Mouse (Mus musculus): ENCODE measurements at regions not wholly inside any gene's neighbourhood (a gene's known extent, or its start where the extent isn't known, plus 50 kb on each side); places are given as distances from the start of the nearest gene placed in this dataset.
"Not testable (repeated sequence)": the region's sequence is repeated elsewhere in the genome, so short reads cannot be mapped to it uniquely, and the experiment has no call there.

DNA sequence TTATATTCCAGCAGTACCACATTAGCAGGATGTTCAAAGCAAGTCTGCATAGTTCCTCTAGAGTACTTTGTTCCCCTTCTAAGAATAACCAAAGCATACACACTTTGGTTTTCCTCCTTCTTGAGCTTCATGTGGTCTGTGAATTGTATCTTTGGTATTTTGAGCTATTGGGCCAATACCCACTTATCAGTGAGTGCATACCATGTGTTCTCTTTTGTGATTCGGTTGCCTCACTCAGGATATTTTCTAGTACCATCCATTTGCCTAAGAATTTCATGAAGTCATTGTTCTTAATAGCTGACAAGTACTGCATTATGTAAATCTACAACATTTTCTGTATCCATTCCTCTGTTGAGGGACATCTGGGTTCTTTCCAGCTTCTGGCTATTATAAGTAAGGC is 535.3 kb upstream of the N6amt1 start:
- H3K27ac ChIP-seq (ENCODE audit: low read length); ATAC-seq; H3K4me3 ChIP-seq (ENCODE audit: low read length); H3K4me1 ChIP-seq (ENCODE audit: control insufficient read depth, insufficient read depth, low read length); H3K9me3 ChIP-seq (ENCODE audit: control insufficient read depth, low read length); H3K4me2 ChIP-seq (ENCODE audit: low read depth, low read length); H3K36me3 ChIP-seq (ENCODE audit: control insufficient read depth, insufficient read depth, low read length); H3K9ac ChIP-seq (ENCODE audit: low read depth, low read length); H3K27me3 ChIP-seq (replicated peaks; ENCODE audit: control insufficient read depth, insufficient read depth, low read length): not testable (repeated sequence)
- 83% methylated on average over 1 of the region's 1 CpGs for WGBS

DNA sequence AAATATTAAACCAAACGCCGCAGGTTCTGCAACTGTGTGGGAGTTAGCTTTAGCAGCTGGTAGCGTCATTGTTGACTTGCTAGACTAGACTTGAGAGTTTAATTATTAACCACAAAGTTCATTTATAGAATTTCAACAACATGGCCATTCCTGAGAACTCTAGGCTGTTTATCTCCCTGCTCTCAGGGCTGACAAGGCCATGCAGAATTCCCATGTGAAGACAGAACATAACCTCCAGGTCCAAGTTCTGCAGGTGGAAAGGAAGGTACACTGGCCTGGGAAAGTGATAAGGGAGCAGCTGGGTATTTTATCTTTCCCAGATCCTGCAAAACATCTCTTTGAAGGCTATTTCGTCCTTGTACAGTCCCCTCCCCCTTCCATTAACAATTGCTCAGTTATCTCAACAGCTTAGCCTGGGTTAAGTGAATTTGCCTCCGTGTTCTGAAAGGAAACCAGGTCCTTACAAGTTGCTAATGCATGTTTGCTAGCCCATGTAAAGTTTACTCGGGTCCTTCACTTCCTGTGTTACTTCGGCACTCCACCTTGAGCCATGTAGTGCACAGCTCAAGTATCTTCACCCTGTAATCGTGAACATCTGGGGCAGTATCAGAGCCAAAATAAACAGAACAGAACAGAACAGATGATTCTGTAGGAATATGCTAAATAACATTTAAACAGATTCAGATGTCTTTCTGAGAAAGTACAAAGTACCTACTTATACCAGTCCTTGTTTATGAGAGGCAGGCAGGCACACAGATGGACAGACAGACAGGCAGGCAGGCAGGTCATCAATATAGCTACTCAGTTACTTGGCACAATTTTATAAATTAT is 537.0 kb upstream of the N6amt1 start:
- H3K9me3 ChIP-seq (ENCODE audit: control insufficient read depth, low read length) = no peaks in the 10 kb centered on the region
- 26% methylated on average over 8 of the region's 8 CpGs for WGBS
- H3K4me1 ChIP-seq (ENCODE audit: control insufficient read depth, insufficient read depth, low read length) = peaks cover 3% of the 10 kb centered on the region
- peak overlapping the region; percentile 68 for H3K27ac ChIP-seq (ENCODE audit: low read length)
- ATAC-seq = peak; percentile 99
- no peak overlapping the region for H3K4me3 ChIP-seq (ENCODE audit: low read length)
- H3K4me2 ChIP-seq (ENCODE audit: low read depth, low read length) = peak overlapping the region; percentile 19; the same call in 1 of the 2 replicates
- H3K36me3 ChIP-seq (ENCODE audit: control insufficient read depth, insufficient read depth, low read length) = no peaks in the 10 kb centered on the region
- no peaks in the 10 kb centered on the region for H3K27me3 ChIP-seq (replicated peaks; ENCODE audit: control insufficient read depth, insufficient read depth, low read length)
- H3K9ac ChIP-seq (ENCODE audit: low read depth, low read length) = no peak overlapping the region

DNA sequence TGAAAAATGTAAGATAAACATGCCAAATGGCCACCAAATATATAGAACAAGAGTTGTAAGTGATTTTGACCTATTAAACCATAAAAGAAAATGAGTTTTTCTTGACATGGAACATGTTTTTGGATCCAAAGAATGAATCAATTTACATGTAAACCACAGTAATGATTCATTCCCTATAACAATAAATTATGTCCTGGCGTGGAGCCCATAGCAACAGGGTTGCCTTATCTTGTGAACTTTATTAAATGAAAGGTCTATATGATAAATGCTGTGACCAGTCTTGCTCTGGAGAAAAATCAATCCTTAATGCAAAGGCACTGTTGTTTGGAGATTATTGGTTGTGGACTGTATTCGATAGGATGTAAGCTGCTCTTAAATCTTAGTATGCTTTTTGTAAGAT is 538.0 kb upstream of the N6amt1 start:
- Histone ChIP-seq H3K4me3 (ENCODE audit: low read length) (no peak overlapping the region), H3K9ac (ENCODE audit: low read depth, low read length) (no peak overlapping the region), H3K27ac (ENCODE audit: low read length) (no peak overlapping the region), H3K4me2 (ENCODE audit: low read depth, low read length) (no peak overlapping the region), H3K27me3 (replicated peaks; ENCODE audit: control insufficient read depth, insufficient read depth, low read length) (no peaks in the 10 kb centered on the region), H3K9me3 (ENCODE audit: control insufficient read depth, low read length) (no peaks in the 10 kb centered on the region), H3K36me3 (ENCODE audit: control insufficient read depth, insufficient read depth, low read length) (no peaks in the 10 kb centered on the region), H3K4me1 (ENCODE audit: control insufficient read depth, insufficient read depth, low read length) (peaks cover 3% of the 10 kb centered on the region)
- WGBS = 49% methylated on average over 2 of the region's 2 CpGs
- no peak for ATAC-seq

DNA sequence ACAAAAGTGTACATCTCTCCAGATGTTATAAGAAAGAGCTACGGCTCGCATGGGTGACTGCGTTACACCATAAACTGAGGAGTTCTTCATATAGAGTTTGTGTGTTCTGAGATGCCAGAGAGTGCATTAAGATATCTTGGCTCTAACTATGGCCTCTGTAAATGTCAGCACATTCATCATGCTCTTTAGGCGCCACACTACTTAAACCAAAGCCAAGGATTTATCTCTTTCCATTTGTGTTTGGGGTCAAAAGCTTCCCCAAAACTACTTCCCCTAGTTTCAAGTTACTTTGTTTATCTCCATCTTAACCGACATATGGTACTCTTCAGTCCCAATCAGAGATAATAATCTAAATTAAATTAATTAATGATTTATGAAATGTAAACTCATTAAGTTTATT is 541.3 kb upstream of the N6amt1 start:
- Histone ChIP-seq H3K27me3 (replicated peaks; ENCODE audit: control insufficient read depth, insufficient read depth, low read length) (no peaks in the 10 kb centered on the region), H3K9me3 (ENCODE audit: control insufficient read depth, low read length) (no peaks in the 10 kb centered on the region), H3K36me3 (ENCODE audit: control insufficient read depth, insufficient read depth, low read length) (no peaks in the 10 kb centered on the region), H3K4me2 (ENCODE audit: low read depth, low read length) (no peak overlapping the region), H3K27ac (ENCODE audit: low read length) (no peak overlapping the region), H3K4me1 (ENCODE audit: control insufficient read depth, insufficient read depth, low read length) (peaks cover 2% of the 10 kb centered on the region), H3K4me3 (ENCODE audit: low read length) (no peak overlapping the region), H3K9ac (ENCODE audit: low read depth, low read length) (no peak overlapping the region)
- ATAC-seq = no peak
- WGBS = 52% methylated on average over 5 of the region's 5 CpGs

DNA sequence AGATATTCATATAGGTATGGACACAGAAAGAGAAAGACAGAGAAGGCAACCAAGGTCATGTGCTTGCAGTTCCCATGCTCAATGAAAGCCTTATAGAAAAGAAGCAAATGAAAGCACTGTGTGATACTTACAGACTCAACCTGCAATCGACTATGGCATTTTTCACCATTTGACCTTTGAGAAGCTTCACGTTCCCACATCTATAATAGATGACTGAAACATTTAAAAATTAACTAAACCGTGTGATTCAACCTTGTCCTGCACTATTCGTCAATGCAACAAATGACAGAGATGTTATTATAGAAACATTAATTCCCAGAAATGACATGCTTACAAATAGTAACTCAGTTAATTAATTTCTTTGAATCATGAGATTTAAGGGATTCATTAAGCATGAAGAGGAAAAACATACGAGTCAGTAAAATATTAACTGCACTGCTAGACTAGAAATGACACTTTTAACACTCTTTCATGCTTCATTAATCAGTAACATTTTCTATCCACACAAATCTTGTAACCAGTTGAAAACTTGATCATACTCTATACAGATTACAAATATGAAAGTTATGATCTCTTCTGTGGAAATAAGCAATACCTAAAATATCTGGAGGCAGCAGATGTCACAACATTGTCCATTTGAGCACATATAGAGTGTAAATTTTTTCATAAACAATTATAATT is 545.2 kb upstream of the N6amt1 start:
- Histone ChIP-seq H3K4me3 (ENCODE audit: low read length) (no peak overlapping the region), H3K36me3 (ENCODE audit: control insufficient read depth, insufficient read depth, low read length) (no peaks in the 10 kb centered on the region), H3K4me1 (ENCODE audit: control insufficient read depth, insufficient read depth, low read length) (no peaks in the 10 kb centered on the region), H3K9me3 (ENCODE audit: control insufficient read depth, low read length) (no peaks in the 10 kb centered on the region), H3K27ac (ENCODE audit: low read length) (no peak overlapping the region), H3K27me3 (replicated peaks; ENCODE audit: control insufficient read depth, insufficient read depth, low read length) (no peaks in the 10 kb centered on the region), H3K9ac (ENCODE audit: low read depth, low read length) (no peak overlapping the region), H3K4me2 (ENCODE audit: low read depth, low read length) (peak overlapping the region; percentile 16; the same call in 1 of the 2 replicates)
- WGBS = 54% methylated on average over 5 of the region's 5 CpGs
- peak; percentile 85 for ATAC-seq

DNA sequence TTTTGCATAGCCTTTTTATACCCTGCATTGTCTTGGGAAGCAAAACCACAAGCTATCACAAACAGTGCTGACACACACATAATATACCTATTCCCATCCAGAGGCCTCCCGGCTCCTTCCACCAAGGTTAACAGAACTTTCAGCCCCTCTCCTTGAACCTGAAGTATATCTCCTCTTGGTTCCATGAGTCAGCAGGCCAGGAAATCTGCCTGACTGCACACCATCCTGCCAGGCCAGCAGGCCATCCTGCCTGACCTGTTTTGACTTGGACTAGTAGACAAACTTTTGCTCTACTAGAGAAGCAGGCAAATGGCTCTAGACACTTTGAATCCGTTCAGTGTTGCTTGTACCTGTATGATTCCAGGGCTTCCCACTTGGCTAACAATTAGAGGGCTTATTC is 547.6 kb upstream of the N6amt1 start:
- Histone ChIP-seq H3K9me3 (ENCODE audit: control insufficient read depth, low read length) (no peaks in the 10 kb centered on the region), H3K4me3 (ENCODE audit: low read length) (no peak overlapping the region), H3K27me3 (replicated peaks; ENCODE audit: control insufficient read depth, insufficient read depth, low read length) (no peaks in the 10 kb centered on the region), H3K4me2 (ENCODE audit: low read depth, low read length) (no peak overlapping the region), H3K9ac (ENCODE audit: low read depth, low read length) (no peak overlapping the region), H3K36me3 (ENCODE audit: control insufficient read depth, insufficient read depth, low read length) (no peaks in the 10 kb centered on the region), H3K4me1 (ENCODE audit: control insufficient read depth, insufficient read depth, low read length) (no peaks in the 10 kb centered on the region), H3K27ac (ENCODE audit: low read length) (no peak overlapping the region)
- 79% methylated on average over 2 of the region's 2 CpGs for WGBS
- peak; percentile 29; the same call in 1 of the 2 replicates for ATAC-seq

DNA sequence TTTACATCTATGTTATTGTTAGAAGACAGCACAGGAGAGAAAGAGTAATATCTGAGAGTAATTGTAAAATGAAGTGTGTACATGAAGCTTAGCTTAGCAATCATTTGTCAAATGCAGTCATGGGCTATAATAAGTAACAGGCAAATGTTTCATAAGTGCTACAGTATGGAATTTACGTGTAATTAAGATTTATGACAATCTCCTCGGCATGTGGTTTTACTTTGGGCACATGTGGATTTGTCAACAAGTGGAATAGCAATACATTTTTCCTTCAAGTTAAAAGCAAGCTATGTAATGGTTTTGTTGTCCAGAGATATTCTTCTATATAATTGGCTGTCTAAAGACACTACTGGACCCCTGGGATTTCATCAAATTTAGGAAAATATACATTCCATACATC is 577.9 kb upstream of the N6amt1 start:
- no peak overlapping the region for H3K27ac ChIP-seq (ENCODE audit: low read length)
- no peak for ATAC-seq
- H3K36me3 ChIP-seq (ENCODE audit: control insufficient read depth, insufficient read depth, low read length) = no peaks in the 10 kb centered on the region
- 41% methylated on average over 2 of the region's 2 CpGs for WGBS
- H3K4me1 ChIP-seq (ENCODE audit: control insufficient read depth, insufficient read depth, low read length) = no peaks in the 10 kb centered on the region
- H3K9me3 ChIP-seq (ENCODE audit: control insufficient read depth, low read length) = no peaks in the 10 kb centered on the region
- H3K4me2 ChIP-seq (ENCODE audit: low read depth, low read length) = no peak overlapping the region
- H3K9ac ChIP-seq (ENCODE audit: low read depth, low read length) = no peak overlapping the region
- H3K27me3 ChIP-seq (replicated peaks; ENCODE audit: control insufficient read depth, insufficient read depth, low read length) = no peaks in the 10 kb centered on the region
- H3K4me3 ChIP-seq (ENCODE audit: low read length) = no peak overlapping the region

DNA sequence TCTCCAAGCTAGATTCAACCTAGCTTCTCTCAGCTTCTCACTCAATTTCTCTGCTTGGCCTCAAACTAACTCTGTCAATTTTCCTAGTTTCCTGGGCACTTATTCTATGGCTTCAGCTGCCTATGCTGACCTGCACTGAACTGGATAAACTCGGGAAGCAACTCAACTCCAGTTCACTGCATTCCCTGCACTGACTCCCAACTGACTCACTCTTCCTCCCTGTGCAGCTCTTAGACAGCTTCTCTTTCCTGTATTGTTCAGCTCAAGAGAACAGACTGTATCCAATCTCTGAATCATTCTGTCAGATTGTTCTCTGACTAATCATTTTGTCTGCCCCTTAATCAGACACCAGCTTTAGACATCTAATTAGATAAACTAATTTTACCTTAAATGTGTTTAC is 581.4 kb upstream of the N6amt1 start:
- WGBS = 54% methylated on average over 1 of the region's 1 CpGs
- H3K4me3 ChIP-seq (ENCODE audit: low read length) = no peak overlapping the region
- no peak overlapping the region for H3K9ac ChIP-seq (ENCODE audit: low read depth, low read length)

DNA sequence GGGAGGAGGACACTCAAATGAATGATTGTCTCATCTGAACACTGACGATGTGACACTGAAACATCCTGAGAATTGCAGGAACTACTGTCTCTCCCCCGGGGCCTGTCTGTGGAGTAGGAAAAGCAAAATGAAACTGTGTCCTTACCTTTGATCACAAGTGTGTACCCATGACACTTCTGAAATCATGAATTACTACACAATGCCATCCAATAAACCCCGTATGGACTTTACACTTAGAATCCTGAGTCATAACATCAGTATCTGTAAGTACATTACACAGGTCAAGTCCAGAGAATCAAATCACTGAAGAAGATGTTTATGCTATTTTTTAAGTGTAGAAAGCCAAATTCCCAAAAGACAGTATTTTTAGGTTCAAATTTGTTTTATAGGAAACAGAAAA is 585.1 kb upstream of the N6amt1 start:
- ATAC-seq = peak; percentile 82
- no peaks in the 10 kb centered on the region for H3K36me3 ChIP-seq (ENCODE audit: control insufficient read depth, insufficient read depth, low read length)
- H3K27me3 ChIP-seq (replicated peaks; ENCODE audit: control insufficient read depth, insufficient read depth, low read length) = no peaks in the 10 kb centered on the region
- H3K4me2 ChIP-seq (ENCODE audit: low read depth, low read length) = no peak overlapping the region
- no peaks in the 10 kb centered on the region for H3K9me3 ChIP-seq (ENCODE audit: control insufficient read depth, low read length)
- no peak overlapping the region for H3K4me3 ChIP-seq (ENCODE audit: low read length)
- no peaks in the 10 kb centered on the region; the same call in 1 of the 2 replicates for H3K4me1 ChIP-seq (ENCODE audit: control insufficient read depth, insufficient read depth, low read length)
- no peak overlapping the region for H3K9ac ChIP-seq (ENCODE audit: low read depth, low read length)
- WGBS = 86% methylated on average over 3 of the region's 3 CpGs
- no peak overlapping the region for H3K27ac ChIP-seq (ENCODE audit: low read length)

More for the DNA sequence above, 581.4 kb upstream of the N6amt1 start:
- ATAC-seq = no peak
- H3K4me1 ChIP-seq (ENCODE audit: control insufficient read depth, insufficient read depth, low read length) = no peaks in the 10 kb centered on the region; the same call in 1 of the 2 replicates
- no peaks in the 10 kb centered on the region for H3K36me3 ChIP-seq (ENCODE audit: control insufficient read depth, insufficient read depth, low read length)
- no peak overlapping the region for H3K4me2 ChIP-seq (ENCODE audit: low read depth, low read length)
- no peaks in the 10 kb centered on the region for H3K27me3 ChIP-seq (replicated peaks; ENCODE audit: control insufficient read depth, insufficient read depth, low read length)
- H3K9me3 ChIP-seq (ENCODE audit: control insufficient read depth, low read length) = no peaks in the 10 kb centered on the region
- no peak overlapping the region for H3K27ac ChIP-seq (ENCODE audit: low read length)
